Mouse (Mus musculus): ENCODE data around the gene Mgst2. TPM values are rescaled to one million over a fixed set of nuclear protein-coding genes. Genes with fewer than 3 reads are reported as not detected.

Mgst2 gene
- polyA plus RNA-seq, 1 experiment from 2014 or later, result 0.28 TPM

GRCm38 (mm10) chr3:51673408-51674086 lies 13.4 kb downstream of the Mgst2 start:
- no peaks in the 10 kb centered on the region for H3K27me3 ChIP-seq (ENCODE audit: control insufficient read depth, insufficient read depth, low read length)

GRCm38 (mm10) chr3:51674963-51675362 lies 14.8 kb downstream of the Mgst2 start:
- Histone ChIP-seq H3K27me3 (ENCODE audit: control insufficient read depth, insufficient read depth, low read length) (no peaks in the 10 kb centered on the region), H3K27ac (ENCODE audit: low read depth, low read length) (no peak overlapping the region), H3K4me1 (replicated peaks; ENCODE audit: control insufficient read depth, insufficient read depth, low read length) (no peaks in the 10 kb centered on the region), H3K9ac (ENCODE audit: low read length) (no peak overlapping the region), H3K9me3 (ENCODE audit: control insufficient read depth, low read length) (no peaks in the 10 kb centered on the region), H3K36me3 (ENCODE audit: control insufficient read depth, insufficient read depth, low read length) (no peaks in the 10 kb centered on the region; the same call in 1 of the 2 replicates), H3K4me3 (ENCODE audit: low read depth, low read length) (no peak overlapping the region), H3K4me2 (ENCODE audit: low read depth, low read length, severe bottlenecking) (no peak overlapping the region)
- ATAC-seq (replicated peaks; ENCODE audit: low FRiP score) (no peak), DNase-seq (ENCODE audit: low spot score) (no peak)
- 77% methylated on average over 3 of the region's 3 CpGs for WGBS

More at GRCm38 (mm10) chr3:51673408-51674086, 13.4 kb downstream of the Mgst2 start:
- H3K4me3 ChIP-seq (ENCODE audit: low read depth, low read length), result no peak overlapping the region
- DNase-seq (ENCODE audit: low spot score) (no peak), ATAC-seq (replicated peaks; ENCODE audit: low FRiP score) (no peak)
- no peaks in the 10 kb centered on the region for H3K9me3 ChIP-seq (ENCODE audit: control insufficient read depth, low read length)
- 71% methylated on average over 21 of the region's 21 CpGs for WGBS
- no peaks in the 10 kb centered on the region for H3K4me1 ChIP-seq (replicated peaks; ENCODE audit: control insufficient read depth, insufficient read depth, low read length)
- no peak overlapping the region for H3K4me2 ChIP-seq (ENCODE audit: low read depth, low read length, severe bottlenecking)
- no peaks in the 10 kb centered on the region; the same call in 1 of the 2 replicates for H3K36me3 ChIP-seq (ENCODE audit: control insufficient read depth, insufficient read depth, low read length)
- H3K27ac ChIP-seq (ENCODE audit: low read depth, low read length), result no peak overlapping the region
- H3K9ac ChIP-seq (ENCODE audit: low read length), result no peak overlapping the region

DNA sequence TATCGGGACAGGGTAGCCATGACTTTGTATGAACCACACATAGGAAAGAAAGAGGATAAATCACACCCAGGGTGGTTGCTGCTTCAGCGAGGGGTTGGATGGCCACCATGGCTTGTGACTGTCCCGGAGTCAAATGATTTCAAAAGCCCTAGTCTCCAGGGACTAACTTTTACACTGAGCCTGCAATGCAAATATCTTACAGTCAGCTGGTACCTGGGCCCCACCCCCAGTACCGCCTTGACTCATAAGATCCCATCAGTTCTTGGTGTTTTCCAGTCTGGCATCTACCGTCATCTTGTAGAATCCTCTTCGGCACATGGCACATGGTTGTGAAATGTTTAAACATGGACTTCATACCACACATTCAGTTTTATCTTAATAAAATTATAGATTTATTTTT lies 25.4 kb downstream of the Mgst2 start:
- Histone ChIP-seq H3K27me3 (ENCODE audit: control insufficient read depth, insufficient read depth, low read length) (no peaks in the 10 kb centered on the region), H3K36me3 (ENCODE audit: control insufficient read depth, insufficient read depth, low read length) (peaks cover 6% of the 10 kb centered on the region; the same call in 1 of the 2 replicates), H3K9me3 (ENCODE audit: control insufficient read depth, low read length) (no peaks in the 10 kb centered on the region), H3K4me3 (ENCODE audit: low read depth, low read length) (no peak overlapping the region), H3K9ac (ENCODE audit: low read length) (no peak overlapping the region), H3K4me2 (ENCODE audit: low read depth, low read length, severe bottlenecking) (no peak overlapping the region), H3K4me1 (replicated peaks; ENCODE audit: control insufficient read depth, insufficient read depth, low read length) (no peaks in the 10 kb centered on the region), H3K27ac (ENCODE audit: low read depth, low read length) (no peak overlapping the region)
- ATAC-seq (replicated peaks; ENCODE audit: low FRiP score) (no peak), DNase-seq (ENCODE audit: low spot score) (no peak)
- WGBS, result 93% methylated on average over 6 of the region's 6 CpGs

DNA sequence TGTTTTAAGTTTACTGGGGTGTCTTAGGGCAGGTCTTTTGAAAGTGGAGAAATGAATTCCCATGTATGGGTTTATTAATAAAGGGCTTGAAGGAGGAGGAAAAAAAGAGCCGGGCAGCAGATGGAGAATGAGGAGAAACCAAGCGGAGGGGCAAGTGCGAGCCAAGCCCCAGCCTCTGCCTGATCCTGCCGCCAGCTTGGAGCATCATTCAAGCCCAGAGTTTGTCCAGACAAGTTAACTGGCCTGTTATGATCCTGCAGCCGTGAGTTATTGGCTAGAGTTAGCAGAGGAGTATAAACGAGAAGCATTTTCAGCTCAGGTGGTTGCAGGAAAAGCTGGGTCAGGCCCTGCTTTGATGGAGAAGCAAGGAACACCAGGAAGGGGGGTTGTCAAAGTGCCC lies 26.2 kb downstream of the Mgst2 start:
- WGBS, result 93% methylated on average over 6 of the region's 6 CpGs
- Histone ChIP-seq H3K4me3 (ENCODE audit: low read depth, low read length) (no peak overlapping the region), H3K36me3 (ENCODE audit: control insufficient read depth, insufficient read depth, low read length) (peaks cover 6% of the 10 kb centered on the region; the same call in 1 of the 2 replicates), H3K27me3 (ENCODE audit: control insufficient read depth, insufficient read depth, low read length) (no peaks in the 10 kb centered on the region), H3K27ac (ENCODE audit: low read depth, low read length) (no peak overlapping the region), H3K9ac (ENCODE audit: low read length) (no peak overlapping the region), H3K4me2 (ENCODE audit: low read depth, low read length, severe bottlenecking) (no peak overlapping the region), H3K9me3 (ENCODE audit: control insufficient read depth, low read length) (no peaks in the 10 kb centered on the region), H3K4me1 (replicated peaks; ENCODE audit: control insufficient read depth, insufficient read depth, low read length) (no peaks in the 10 kb centered on the region)
- DNase-seq (ENCODE audit: low spot score), result no peak
- no peak for ATAC-seq (replicated peaks; ENCODE audit: low FRiP score)

DNA sequence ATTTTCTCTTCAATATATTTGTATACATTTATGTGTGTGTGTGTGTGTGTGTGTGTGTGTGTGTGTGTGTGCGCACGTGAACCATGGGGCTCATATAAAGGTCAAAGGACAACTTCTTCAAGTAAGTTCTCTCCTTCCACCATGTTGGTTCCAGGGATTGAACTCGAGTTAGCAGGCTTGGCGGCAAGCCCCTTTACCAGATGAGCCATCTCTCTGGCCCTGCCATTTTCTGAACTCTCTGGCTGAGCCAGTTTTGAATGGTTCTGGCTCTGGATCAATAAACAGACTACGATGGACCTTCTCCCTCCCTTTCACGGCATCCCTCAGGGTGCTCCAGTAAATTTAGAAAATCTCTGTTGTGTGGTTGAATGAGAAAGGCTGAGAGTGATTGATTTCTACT lies 26.6 kb downstream of the Mgst2 start:
- Histone ChIP-seq H3K4me2 (ENCODE audit: low read depth, low read length, severe bottlenecking) (no peak overlapping the region), H3K9me3 (ENCODE audit: control insufficient read depth, low read length) (no peaks in the 10 kb centered on the region), H3K27me3 (ENCODE audit: control insufficient read depth, insufficient read depth, low read length) (no peaks in the 10 kb centered on the region), H3K4me3 (ENCODE audit: low read depth, low read length) (no peak overlapping the region), H3K36me3 (ENCODE audit: control insufficient read depth, insufficient read depth, low read length) (peaks cover 6% of the 10 kb centered on the region; the same call in 1 of the 2 replicates), H3K27ac (ENCODE audit: low read depth, low read length) (no peak overlapping the region), H3K4me1 (replicated peaks; ENCODE audit: control insufficient read depth, insufficient read depth, low read length) (no peaks in the 10 kb centered on the region), H3K9ac (ENCODE audit: low read length) (no peak overlapping the region)
- ATAC-seq (replicated peaks; ENCODE audit: low FRiP score) (no peak), DNase-seq (ENCODE audit: low spot score) (no peak)
- 92% methylated on average over 6 of the region's 6 CpGs for WGBS

- Histone ChIP-seq H3K4me3 (ENCODE audit: low read depth, low read length) (no peak overlapping the region), H3K9me3 (ENCODE audit: control insufficient read depth, low read length) (no peaks in the 10 kb centered on the region), H3K27ac (ENCODE audit: low read depth, low read length) (no peak overlapping the region), H3K4me1 (replicated peaks; ENCODE audit: control insufficient read depth, insufficient read depth, low read length) (no peaks in the 10 kb centered on the region), H3K36me3 (ENCODE audit: control insufficient read depth, insufficient read depth, low read length) (peaks cover 6% of the 10 kb centered on the region; the same call in 1 of the 2 replicates), H3K4me2 (ENCODE audit: low read depth, low read length, severe bottlenecking) (no peak overlapping the region), H3K9ac (ENCODE audit: low read length) (no peak overlapping the region), H3K27me3 (ENCODE audit: control insufficient read depth, insufficient read depth, low read length) (no peaks in the 10 kb centered on the region)
- DNase-seq (ENCODE audit: low spot score) (no peak), ATAC-seq (replicated peaks; ENCODE audit: low FRiP score) (no peak)
- WGBS, result 89% methylated on average over 8 of the region's 8 CpGs
These were observed 28.6 kb downstream of the Mgst2 start for GRCm38 (mm10) chr3:51688725-51689124.

DNA sequence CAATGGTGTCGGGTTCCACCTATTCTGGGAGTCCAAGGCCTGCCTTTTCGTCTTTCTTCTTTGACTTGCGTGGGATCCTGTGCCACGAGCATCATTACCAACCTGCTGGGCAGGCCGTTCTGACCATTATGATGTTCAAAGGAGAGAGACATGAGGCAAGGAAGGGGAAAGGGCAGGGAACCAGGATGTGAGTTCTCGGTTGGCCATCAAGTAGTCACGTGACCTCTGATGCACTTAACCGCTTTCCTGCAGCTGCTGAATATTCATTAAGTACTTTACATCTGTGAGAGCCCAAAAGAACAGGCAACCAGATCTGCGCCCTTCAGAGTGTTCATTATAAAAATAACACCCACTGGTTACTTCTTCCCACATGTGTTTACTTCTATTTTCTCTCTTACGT lies 33.0 kb downstream of the Mgst2 start:
- no peak overlapping the region for H3K4me2 ChIP-seq (ENCODE audit: low read depth, low read length, severe bottlenecking)
- no peaks in the 10 kb centered on the region for H3K9me3 ChIP-seq (ENCODE audit: control insufficient read depth, low read length)
- no peak overlapping the region for H3K9ac ChIP-seq (ENCODE audit: low read length)
- 77% methylated on average over 10 of the region's 10 CpGs for WGBS
- no peak overlapping the region for H3K4me3 ChIP-seq (ENCODE audit: low read depth, low read length)
- DNase-seq (ENCODE audit: low spot score), result no peak
- no peak for ATAC-seq (replicated peaks; ENCODE audit: low FRiP score)
- no peaks in the 10 kb centered on the region for H3K27me3 ChIP-seq (ENCODE audit: control insufficient read depth, insufficient read depth, low read length)
- H3K36me3 ChIP-seq (ENCODE audit: control insufficient read depth, insufficient read depth, low read length), result peaks cover 6% of the 10 kb centered on the region; the same call in 1 of the 2 replicates
- H3K4me1 ChIP-seq (replicated peaks; ENCODE audit: control insufficient read depth, insufficient read depth, low read length), result no peaks in the 10 kb centered on the region
- no peak overlapping the region for H3K27ac ChIP-seq (ENCODE audit: low read depth, low read length)

- Histone ChIP-seq H3K27ac (ENCODE audit: low read depth, low read length) (no peak overlapping the region), H3K4me2 (ENCODE audit: low read depth, low read length, severe bottlenecking) (no peak overlapping the region), H3K9me3 (ENCODE audit: control insufficient read depth, low read length) (no peaks in the 10 kb centered on the region), H3K4me3 (ENCODE audit: low read depth, low read length) (no peak overlapping the region), H3K4me1 (replicated peaks; ENCODE audit: control insufficient read depth, insufficient read depth, low read length) (no peaks in the 10 kb centered on the region), H3K27me3 (ENCODE audit: control insufficient read depth, insufficient read depth, low read length) (no peaks in the 10 kb centered on the region), H3K36me3 (ENCODE audit: control insufficient read depth, insufficient read depth, low read length) (peaks cover 3% of the 10 kb centered on the region; the same call in 1 of the 2 replicates), H3K9ac (ENCODE audit: low read length) (no peak overlapping the region)
- DNase-seq (ENCODE audit: low spot score), result no peak
- 94% methylated on average over 14 of the region's 14 CpGs for WGBS
- no peak for ATAC-seq (replicated peaks; ENCODE audit: low FRiP score)
These were observed 34.4 kb downstream of the Mgst2 start for GRCm38 (mm10) chr3:51694576-51694975.

DNA sequence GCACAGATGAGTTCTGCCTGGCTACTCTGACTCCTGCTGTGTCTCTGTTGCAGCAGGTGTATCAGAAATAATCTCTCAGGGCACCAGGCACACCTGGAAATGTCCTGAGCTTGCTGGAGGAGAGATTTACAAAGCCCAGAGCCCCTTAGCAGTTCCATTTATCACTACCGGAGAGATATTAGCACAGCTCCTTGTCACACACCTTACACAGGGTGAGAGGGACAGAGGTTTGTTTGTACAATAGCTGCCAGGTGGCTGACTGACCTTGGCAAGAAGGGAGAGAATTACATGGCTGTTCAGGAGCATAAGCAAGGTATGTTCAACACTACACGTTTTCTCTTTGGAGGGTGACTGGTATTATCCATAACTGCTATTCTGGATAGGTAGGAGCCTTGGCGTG lies 35.6 kb downstream of the Mgst2 start:
- 84% methylated on average over 3 of the region's 3 CpGs for WGBS
- ATAC-seq (replicated peaks; ENCODE audit: low FRiP score) (no peak), DNase-seq (ENCODE audit: low spot score) (no peak)
- no peak overlapping the region for H3K4me2 ChIP-seq (ENCODE audit: low read depth, low read length, severe bottlenecking)
- H3K27ac ChIP-seq (ENCODE audit: low read depth, low read length), result no peak overlapping the region
- no peaks in the 10 kb centered on the region for H3K27me3 ChIP-seq (ENCODE audit: control insufficient read depth, insufficient read depth, low read length)
- no peak overlapping the region for H3K9ac ChIP-seq (ENCODE audit: low read length)
- no peaks in the 10 kb centered on the region for H3K9me3 ChIP-seq (ENCODE audit: control insufficient read depth, low read length)
- no peak overlapping the region for H3K4me3 ChIP-seq (ENCODE audit: low read depth, low read length)
- H3K4me1 ChIP-seq (replicated peaks; ENCODE audit: control insufficient read depth, insufficient read depth, low read length), result peaks cover 3% of the 10 kb centered on the region; the same call in 1 of the 2 replicates
- no peaks in the 10 kb centered on the region; the same call in 1 of the 2 replicates for H3K36me3 ChIP-seq (ENCODE audit: control insufficient read depth, insufficient read depth, low read length)

All from forebrain, embryonic 11.5 days (tissue).